Mouse (Mus musculus): ENCODE measurements around the gene H2al1n. TPM values are rescaled to one million over a fixed set of nuclear protein-coding genes. Genes with fewer than 3 reads are reported as not detected.
"Not testable (repeated sequence)": the region's sequence is repeated elsewhere in the genome, so short reads cannot be mapped to it uniquely, and the experiment has no call there.

Gene H2al1n
- polyA plus RNA-seq (2012; rRNA removed) (not detected in 2 replicates), polyA plus RNA-seq (2014; fragmentation: Nextera tagmentation; extraction: Ambion mirVana) (not detected in 2 replicates)

DNA sequence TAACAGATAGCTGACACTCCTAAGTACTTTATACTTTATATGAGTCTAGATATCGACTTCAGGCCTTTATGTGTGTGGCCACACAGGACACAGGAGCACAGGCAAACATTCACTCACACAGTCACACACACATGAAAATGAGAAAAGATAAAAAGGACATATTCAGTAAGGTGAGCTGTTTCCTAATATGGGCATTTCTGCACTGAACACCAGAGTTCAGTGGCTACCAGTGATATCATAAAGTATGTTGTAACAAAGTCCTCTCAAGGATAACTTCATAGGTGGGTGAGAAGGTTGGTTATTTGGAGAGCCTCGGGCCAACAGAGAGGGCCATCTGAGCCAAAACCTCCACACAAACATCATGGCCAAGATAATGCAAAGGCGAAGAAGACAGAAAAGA, at the start of gene H2al1n:
TSS of gene H2al1n (plus strand) at position 301 of the 400 bp plus-strand sequence.
- not testable (repeated sequence) for H3K27me3 ChIP-seq (ENCODE audit: control insufficient read depth, insufficient read depth, low read length); H3K27ac ChIP-seq; DNase-seq (ENCODE audit: low read depth in 3 of 3, low spot score in 3 of 3); H3K4me1 ChIP-seq (replicated peaks; ENCODE audit: control insufficient read depth in 2 of 2, insufficient read depth in 2 of 2, low read length in 1 of 2); H3K36me3 ChIP-seq (replicated peaks; ENCODE audit: control insufficient read depth, insufficient read depth, low read depth); H3K4me2 ChIP-seq (ENCODE audit: low read depth); H3K9me3 ChIP-seq (ENCODE audit: control insufficient read depth, low read length); H3K9ac ChIP-seq (replicated peaks); H3K4me3 ChIP-seq (ENCODE audit: insufficient read depth in 1 of 2, low read depth in 2 of 2, low read length in 2 of 2); ATAC-seq (ENCODE audit: insufficient read depth)
- 56% methylated on average over 3 of the region's 3 CpGs for WGBS (ENCODE audit: insufficient replicate concordance)

DNA sequence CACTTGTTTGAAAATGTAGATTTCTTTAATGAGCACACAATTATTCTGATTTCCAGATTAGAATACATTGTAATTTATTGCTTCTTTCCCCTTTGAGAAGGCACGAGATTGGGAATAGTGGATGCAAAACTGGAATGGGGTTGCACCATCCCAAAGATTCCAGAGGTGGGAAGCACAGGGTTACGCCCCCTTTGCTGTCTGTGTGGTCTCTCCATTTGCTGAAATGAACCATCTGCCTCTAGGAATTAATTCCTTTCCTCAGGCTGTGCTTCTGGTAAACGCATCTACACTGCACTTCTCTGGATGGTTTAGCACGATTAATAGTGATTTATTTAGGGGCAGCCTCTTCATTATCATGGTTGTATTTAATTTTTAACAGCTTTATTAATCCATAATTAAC, 11.7 kb upstream of the H2al1n start:
- TF ChIP-seq CTCF (IDR thresholded peaks at IDR 0.05; ENCODE audit: low read depth) (no peak), EP300 (IDR thresholded peaks at IDR 0.05; ENCODE audit: low read depth) (no peak)
- no peak overlapping the region for H3K27ac ChIP-seq
- H3K4me3 ChIP-seq (ENCODE audit: insufficient read depth in 1 of 2, low read depth in 2 of 2, low read length in 2 of 2): no peak overlapping the region
- ATAC-seq (ENCODE audit: insufficient read depth): no peak
- H3K27me3 ChIP-seq (ENCODE audit: control insufficient read depth, insufficient read depth, low read length): no peaks in the 10 kb centered on the region
- no peak overlapping the region for H3K9ac ChIP-seq (replicated peaks)
- WGBS (ENCODE audit: insufficient replicate concordance): 64% methylated on average over 4 of the region's 4 CpGs
- no peaks in the 10 kb centered on the region for H3K36me3 ChIP-seq (replicated peaks; ENCODE audit: control insufficient read depth, insufficient read depth, low read depth)
- DNase-seq (ENCODE audit: low read depth in 3 of 3, low spot score in 3 of 3): no peak
- H3K4me2 ChIP-seq (ENCODE audit: low read depth): no peak overlapping the region
- no peaks in the 10 kb centered on the region for H3K4me1 ChIP-seq (replicated peaks; ENCODE audit: control insufficient read depth in 2 of 2, insufficient read depth in 2 of 2, low read length in 1 of 2)
- H3K9me3 ChIP-seq (ENCODE audit: control insufficient read depth, low read length): no peaks in the 10 kb centered on the region

DNA sequence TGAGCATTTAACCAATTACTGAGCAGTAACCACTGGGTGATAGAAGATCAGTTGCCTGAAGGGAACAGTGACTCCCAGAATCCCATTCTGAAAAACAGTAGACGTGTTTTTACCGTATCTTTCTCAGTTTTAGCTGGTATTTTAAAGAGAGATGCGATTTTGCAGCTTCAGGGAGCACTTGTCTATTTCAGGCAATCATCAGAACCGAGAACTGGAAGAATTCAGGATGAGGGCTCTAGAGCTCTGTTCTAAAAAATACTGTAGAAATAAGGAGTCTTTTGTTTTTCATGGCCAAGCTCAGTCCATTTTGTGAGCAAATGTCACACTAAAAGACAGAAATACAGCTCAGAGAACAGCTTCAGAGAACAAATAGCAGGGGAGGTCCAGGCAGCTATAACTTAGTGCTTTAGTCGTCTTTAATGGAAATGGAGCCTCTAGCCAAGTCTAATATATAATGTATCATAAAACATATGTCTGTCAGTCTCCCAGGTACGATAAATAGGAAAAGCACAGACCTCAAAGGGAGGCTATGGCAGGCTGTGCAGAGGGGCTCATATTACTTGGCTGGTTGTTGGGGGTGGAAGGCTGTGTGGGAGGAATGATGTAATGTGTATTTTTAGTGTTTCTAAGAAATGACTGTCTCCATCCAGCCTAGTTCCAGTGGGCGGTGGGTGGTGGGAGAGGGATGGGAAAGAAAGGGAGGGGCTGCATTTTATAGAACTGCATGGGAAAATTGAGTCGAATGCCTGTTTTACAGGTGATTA, 4.7 kb upstream of the H2al1n start:
- H3K36me3 ChIP-seq (replicated peaks; ENCODE audit: control insufficient read depth, insufficient read depth, low read depth): no peaks in the 10 kb centered on the region
- 46% methylated on average over 8 of the region's 8 CpGs for WGBS (ENCODE audit: insufficient replicate concordance)
- H3K9me3 ChIP-seq (ENCODE audit: control insufficient read depth, low read length): no peaks in the 10 kb centered on the region
- H3K4me1 ChIP-seq (replicated peaks; ENCODE audit: control insufficient read depth in 2 of 2, insufficient read depth in 2 of 2, low read length in 1 of 2): no peaks in the 10 kb centered on the region
- no peak overlapping the region for H3K4me3 ChIP-seq (ENCODE audit: insufficient read depth in 1 of 2, low read depth in 2 of 2, low read length in 2 of 2)
- H3K4me2 ChIP-seq (ENCODE audit: low read depth): no peak overlapping the region
- ATAC-seq (ENCODE audit: insufficient read depth) (no peak), DNase-seq (ENCODE audit: low read depth in 3 of 3, low spot score in 3 of 3) (no peak)
- no peaks in the 10 kb centered on the region for H3K27me3 ChIP-seq (ENCODE audit: control insufficient read depth, insufficient read depth, low read length)
- no peak for TF ChIP-seq CTCF (IDR thresholded peaks at IDR 0.05; ENCODE audit: low read depth)
- TF ChIP-seq EP300 (IDR thresholded peaks at IDR 0.05; ENCODE audit: low read depth): no peak
- no peak overlapping the region for H3K27ac ChIP-seq
- no peak overlapping the region for H3K9ac ChIP-seq (replicated peaks)

DNA sequence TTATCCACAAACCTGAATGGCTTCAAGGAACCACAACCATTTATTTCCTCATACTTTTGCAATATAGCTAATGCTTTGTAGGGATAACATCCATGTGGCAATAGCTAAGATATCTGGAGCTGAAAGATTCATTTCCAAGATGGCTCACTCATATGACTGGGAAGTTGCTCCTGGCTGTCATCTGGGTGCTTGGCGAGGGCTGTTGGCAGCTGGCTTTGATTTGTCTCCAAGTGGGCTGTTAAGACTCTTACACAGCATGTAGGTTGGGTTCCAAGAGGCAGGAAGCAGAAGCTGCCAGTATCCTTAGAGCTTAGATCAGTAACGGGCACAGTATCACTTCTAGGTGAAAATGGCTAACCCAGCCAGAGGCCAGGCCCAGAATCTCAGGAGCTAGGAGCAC, 18.3 kb downstream of the H2al1n start:
- WGBS (ENCODE audit: insufficient replicate concordance): 50% methylated on average over 2 of the region's 2 CpGs
- H3K4me1 ChIP-seq (replicated peaks; ENCODE audit: control insufficient read depth in 2 of 2, insufficient read depth in 2 of 2, low read length in 1 of 2): no peaks in the 10 kb centered on the region

DNA sequence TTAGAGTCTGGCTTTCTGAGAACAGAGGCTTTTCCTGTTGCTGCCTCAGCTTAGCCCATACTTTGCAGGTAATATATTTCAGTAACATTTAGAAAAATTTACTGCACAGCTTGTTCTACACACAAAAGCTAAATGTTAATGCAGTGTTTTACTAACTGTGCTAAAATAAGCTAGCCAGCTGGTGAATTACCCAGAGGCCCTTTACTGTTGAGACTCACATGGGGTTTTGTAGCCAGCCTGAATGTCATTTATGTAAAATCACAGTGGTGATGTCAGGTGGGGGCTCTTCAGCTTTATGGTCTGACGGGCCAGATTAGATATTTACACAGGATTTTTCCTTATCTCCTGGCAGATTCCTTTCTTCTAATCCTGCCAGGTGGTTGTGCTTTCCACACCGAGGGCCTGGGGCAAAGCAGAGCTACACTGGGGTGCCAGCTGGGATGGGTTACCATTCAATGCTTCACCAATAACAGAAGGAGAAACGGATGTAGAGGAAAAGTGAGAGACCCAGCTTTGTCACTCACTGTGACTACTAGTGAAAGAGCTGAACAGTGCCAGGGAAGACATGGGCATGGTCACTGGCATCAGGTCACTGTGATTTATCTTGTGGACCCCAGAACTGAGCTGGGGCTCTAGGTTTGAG, 48.8 kb downstream of the H2al1n start:
- Histone ChIP-seq H3K27ac (no peak overlapping the region), H3K4me1 (replicated peaks; ENCODE audit: control insufficient read depth in 2 of 2, insufficient read depth in 2 of 2, low read length in 1 of 2) (no peaks in the 10 kb centered on the region), H3K9ac (replicated peaks) (no peak overlapping the region), H3K36me3 (replicated peaks; ENCODE audit: control insufficient read depth, insufficient read depth, low read depth) (no peaks in the 10 kb centered on the region), H3K9me3 (ENCODE audit: control insufficient read depth, low read length) (no peaks in the 10 kb centered on the region), H3K27me3 (ENCODE audit: control insufficient read depth, insufficient read depth, low read length) (no peaks in the 10 kb centered on the region), H3K4me3 (ENCODE audit: insufficient read depth in 1 of 2, low read depth in 2 of 2, low read length in 2 of 2) (no peak overlapping the region), H3K4me2 (ENCODE audit: low read depth) (no peak overlapping the region)
- DNase-seq (ENCODE audit: low read depth in 3 of 3, low spot score in 3 of 3): no peak
- ATAC-seq (ENCODE audit: insufficient read depth): no peak
- TF ChIP-seq CTCF (IDR thresholded peaks at IDR 0.05; ENCODE audit: low read depth) (no peak), EP300 (IDR thresholded peaks at IDR 0.05; ENCODE audit: low read depth) (no peak)
- 49% methylated on average over 3 of the region's 3 CpGs for WGBS (ENCODE audit: insufficient replicate concordance)

More for the DNA sequence above, 18.3 kb downstream of the H2al1n start:
- H3K36me3 ChIP-seq (replicated peaks; ENCODE audit: control insufficient read depth, insufficient read depth, low read depth): no peaks in the 10 kb centered on the region
- H3K4me2 ChIP-seq (ENCODE audit: low read depth): no peak overlapping the region
- no peak overlapping the region for H3K9ac ChIP-seq (replicated peaks)
- H3K4me3 ChIP-seq (ENCODE audit: insufficient read depth in 1 of 2, low read depth in 2 of 2, low read length in 2 of 2): no peak overlapping the region
- no peaks in the 10 kb centered on the region for H3K27me3 ChIP-seq (ENCODE audit: control insufficient read depth, insufficient read depth, low read length)
- no peak for ATAC-seq (ENCODE audit: insufficient read depth)
- H3K9me3 ChIP-seq (ENCODE audit: control insufficient read depth, low read length): no peaks in the 10 kb centered on the region
- no peak for DNase-seq (ENCODE audit: low read depth in 3 of 3, low spot score in 3 of 3)
- no peak overlapping the region for H3K27ac ChIP-seq
- TF ChIP-seq EP300 (IDR thresholded peaks at IDR 0.05; ENCODE audit: low read depth): no peak
- TF ChIP-seq CTCF (IDR thresholded peaks at IDR 0.05; ENCODE audit: low read depth): no peak
